Mouse (Mus musculus): ENCODE data around the gene Cfap298. TPM values are rescaled to one million over a fixed set of nuclear protein-coding genes. Genes with fewer than 3 reads are reported as not detected.

Gene Cfap298
- polyA plus RNA-seq, 1 experiment from 2014 or later: 42.7 TPM

- Histone ChIP-seq H3K4me3 (replicated peaks) (no peak overlapping the region), H3K36me3 (no peaks in the 10 kb centered on the region), H3K27me3 (replicated peaks) (no peaks in the 10 kb centered on the region), H3K4me1 (no peaks in the 10 kb centered on the region; the same call in 1 of the 2 replicates), H3K9ac (no peak overlapping the region), H3K9me3 (no peaks in the 10 kb centered on the region), H3K4me2 (no peak overlapping the region), H3K27ac (no peak overlapping the region)
- 52% methylated on average over 8 of the region's 8 CpGs for WGBS
- no peak for ATAC-seq (ENCODE audit: insufficient read depth, low FRiP score, low read depth)
These were observed 52.4 kb downstream of the Cfap298 start for GRCm38 (mm10) chr16:90882501-90882977.

- ATAC-seq (ENCODE audit: insufficient read depth, low FRiP score, low read depth): no peak
- H3K36me3 ChIP-seq: no peaks in the 10 kb centered on the region
- no peaks in the 10 kb centered on the region; the same call in 1 of the 2 replicates for H3K4me1 ChIP-seq
- H3K27ac ChIP-seq: no peak overlapping the region
- H3K9me3 ChIP-seq: no peaks in the 10 kb centered on the region
- WGBS: 78% methylated on average over 3 of the region's 3 CpGs
- no peak overlapping the region for H3K4me3 ChIP-seq (replicated peaks)
- H3K4me2 ChIP-seq: no peak overlapping the region
- no peaks in the 10 kb centered on the region for H3K27me3 ChIP-seq (replicated peaks)
- no peak overlapping the region for H3K9ac ChIP-seq
These were observed 56.6 kb downstream of the Cfap298 start for GRCm38 (mm10) chr16:90878135-90878860.

Small RNAs within 50 kb of the gene (microRNA-seq; reads per million reads assigned to microRNA genes)
- gene Gm22933: not detected

Other genes with a start within 250 kb of the Cfap298 start
- 56.6 and 57.5 TPM in 2 replicates for gene Mis18a, start 207.7 kb downstream of the Cfap298 start, polyA plus RNA-seq (2015; fragmentation: Nextera tagmentation; extraction: Ambion mirVana)
- 1.7 and 2.7 TPM in 2 replicates for gene Mrap, start 196.9 kb downstream of the Cfap298 start, polyA plus RNA-seq (2015; fragmentation: Nextera tagmentation; extraction: Ambion mirVana)
- gene Urb1, start 124.7 kb downstream of the Cfap298 start, polyA plus RNA-seq (2015; fragmentation: Nextera tagmentation; extraction: Ambion mirVana): 6.4 and 9.0 TPM in 2 replicates
- gene Eva1c, start 108.4 kb downstream of the Cfap298 start, polyA plus RNA-seq (2015; fragmentation: Nextera tagmentation; extraction: Ambion mirVana): 1.7 and 1.9 TPM in 2 replicates
- gene Synj1, start 76.2 kb upstream of the Cfap298 start, polyA plus RNA-seq (2015; fragmentation: Nextera tagmentation; extraction: Ambion mirVana): 12.3 and 14.3 TPM in 2 replicates
- gene Paxbp1, start 109.4 kb upstream of the Cfap298 start, polyA plus RNA-seq (2015; fragmentation: Nextera tagmentation; extraction: Ambion mirVana): 49.8 and 52.7 TPM in 2 replicates
- gene 4932438H23Rik, start 160.0 kb upstream of the Cfap298 start, polyA plus RNA-seq (2015; fragmentation: Nextera tagmentation; extraction: Ambion mirVana): 0.10 TPM in 1 of 2 replicates, not detected in the other